Mouse (Mus musculus) right cerebral cortex, postnatal 36 days (tissue): ENCODE measurements around the gene Jsrp1.

ENCODE experiments used
- DNase-seq, 2 experiments: peaks; one replicate each; pipeline ENCODE4 v3.0.0; 2022; ENCODE audit warnings: low spot score in 2 of 2, mixed read lengths in 1 of 2

Gene Jsrp1

DNA sequence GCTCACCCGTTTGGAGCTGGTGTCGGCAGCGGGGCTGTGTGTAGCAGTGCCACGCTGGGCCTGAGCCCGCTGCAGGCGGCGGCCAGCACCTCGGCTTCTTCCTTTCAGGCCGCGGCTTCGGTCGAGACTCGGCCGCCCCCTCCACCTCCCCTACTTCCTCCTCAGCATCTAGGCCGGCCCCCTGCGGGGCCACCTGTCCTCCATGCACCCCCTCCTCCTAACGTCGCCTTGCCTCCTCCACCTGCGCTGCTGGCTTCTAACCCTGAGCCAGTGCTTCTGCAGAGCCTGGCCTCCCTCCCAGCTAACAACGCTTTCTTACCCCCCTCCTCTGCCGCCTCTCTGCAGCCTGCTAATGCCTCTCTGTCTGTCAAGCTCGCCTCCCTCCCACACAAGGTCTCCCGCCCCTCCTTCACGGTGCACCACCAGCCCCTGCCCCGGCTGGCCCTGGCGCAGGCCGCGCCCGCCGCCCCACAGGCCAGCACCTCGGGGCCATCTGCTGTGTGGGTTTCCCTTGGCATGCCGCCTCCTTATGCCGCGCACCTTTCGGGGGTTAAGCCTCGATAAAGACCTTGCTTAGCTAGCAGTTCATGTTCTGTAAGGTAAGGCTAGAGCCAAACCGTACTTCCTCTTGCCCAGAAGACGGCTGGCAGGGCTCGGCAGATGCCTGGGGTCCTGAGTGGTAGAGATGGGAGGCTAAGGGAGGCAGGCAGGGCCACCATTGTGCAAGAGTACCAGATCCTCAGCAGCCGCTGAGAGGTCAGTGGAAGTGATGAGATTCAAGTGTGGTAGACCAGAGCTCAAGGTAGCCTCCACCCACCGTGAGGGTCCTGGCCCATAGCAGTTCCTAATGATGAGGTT, 20.9 kb downstream of the Jsrp1 start:
- DNase-seq, result no peak

DNA sequence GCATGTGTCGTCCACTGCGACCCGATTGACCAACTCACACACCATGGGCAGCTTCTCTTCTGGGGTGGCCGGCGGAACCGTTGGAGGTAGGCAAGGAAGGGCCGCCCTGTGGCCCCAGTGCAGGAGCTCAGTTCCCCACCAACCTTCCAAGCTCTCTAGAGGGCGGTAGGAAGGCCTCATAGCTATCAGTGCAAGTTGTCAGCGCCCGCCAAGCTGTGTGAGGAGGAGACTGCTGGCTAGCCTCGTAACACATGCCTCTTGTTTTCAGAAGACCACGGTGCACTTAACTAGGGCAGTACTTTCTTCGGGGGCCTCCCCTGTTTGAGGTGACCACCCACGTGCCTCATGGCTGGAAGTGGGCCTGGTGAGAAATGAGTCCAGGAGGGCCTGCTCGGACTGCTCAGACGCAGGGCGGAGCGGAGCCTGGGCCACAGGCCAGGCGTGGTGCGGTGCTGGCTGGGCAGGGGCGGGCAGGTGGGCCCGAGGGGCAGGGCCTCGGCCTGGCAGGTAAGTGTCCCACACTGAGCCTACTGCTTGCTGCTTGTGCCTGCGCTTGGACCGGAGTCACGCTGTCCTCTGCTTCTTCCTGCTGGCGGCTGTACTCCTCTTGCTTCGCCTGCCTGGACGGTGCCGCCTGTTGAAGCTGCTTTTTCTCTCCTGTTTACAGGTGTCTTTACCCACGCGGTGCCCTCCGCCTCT, 21.7 kb downstream of the Jsrp1 start:
- DNase-seq, result peak in 1 of 2 experiments; percentile 34

DNA sequence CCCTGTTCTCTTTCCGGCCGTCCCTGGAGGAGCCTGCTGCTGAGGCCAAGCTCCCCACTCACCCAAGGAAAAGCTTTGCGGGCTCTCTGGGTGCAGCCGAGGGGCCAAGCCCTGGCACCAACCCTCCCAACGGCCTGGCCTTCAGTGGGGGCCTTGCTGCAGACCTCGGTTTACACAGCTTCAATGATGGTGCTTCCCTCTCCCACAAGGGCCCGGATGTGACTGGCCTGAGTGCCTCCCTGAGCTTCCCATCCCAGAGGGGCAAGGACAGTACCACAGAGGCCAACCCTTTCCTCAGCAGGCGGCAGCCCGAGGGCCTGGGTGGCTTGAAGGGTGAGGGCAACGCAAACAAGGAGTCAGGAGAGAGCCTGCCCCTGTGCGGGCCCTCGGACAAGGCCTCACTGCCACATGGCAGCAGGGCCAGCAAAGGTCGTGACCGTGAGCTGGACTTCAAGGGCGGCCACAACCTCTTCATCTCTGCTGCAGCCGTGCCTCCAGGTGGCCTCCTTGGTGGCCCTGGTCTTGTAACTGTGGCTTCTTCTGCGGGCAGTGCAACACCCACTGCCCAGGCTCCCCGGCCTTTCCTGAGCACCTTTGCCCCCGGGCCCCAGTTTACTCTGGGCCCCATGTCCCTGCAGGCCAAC, 22.4 kb downstream of the Jsrp1 start:
- DNase-seq, result no peak

DNA sequence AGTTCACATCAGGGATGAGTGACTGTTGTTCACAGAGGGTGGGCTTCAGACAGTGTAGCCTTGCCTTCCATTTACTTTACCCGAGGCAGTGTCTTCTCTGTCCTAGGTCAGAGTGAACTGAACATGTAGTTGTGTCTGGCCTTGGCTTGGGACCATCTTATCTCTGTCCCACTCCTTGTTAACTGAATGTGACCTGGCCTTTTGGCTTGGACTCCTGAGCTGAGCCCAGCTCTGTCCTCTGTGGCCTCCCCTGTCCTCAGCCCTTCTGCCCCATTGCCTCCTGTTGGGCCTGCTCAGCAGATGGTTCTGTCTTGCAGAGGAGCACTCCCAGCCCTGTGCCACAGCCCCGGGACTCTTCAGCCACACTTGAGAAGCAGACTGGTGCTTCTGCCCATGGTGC, 25.8 kb downstream of the Jsrp1 start:
- no peak for DNase-seq

DNA sequence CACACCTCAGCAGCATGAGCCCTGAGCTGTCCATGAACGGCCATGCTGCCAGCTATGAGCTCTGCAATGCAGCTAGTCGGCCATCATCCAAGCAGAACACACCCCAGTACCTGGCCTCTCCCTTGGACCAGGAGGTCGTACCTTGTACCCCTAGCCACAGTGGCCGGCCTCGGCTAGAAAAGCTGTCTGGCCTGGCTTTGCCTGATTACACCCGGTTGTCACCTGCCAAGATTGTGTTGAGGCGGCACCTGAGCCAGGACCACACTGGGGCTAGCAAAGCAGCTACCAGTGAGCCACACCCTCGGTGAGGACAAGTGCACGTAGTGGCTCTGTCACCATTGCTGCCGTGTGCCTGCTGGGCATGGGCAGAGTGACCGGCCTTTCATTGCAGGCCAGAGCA, 27.3 kb downstream of the Jsrp1 start:
- no peak for DNase-seq

DNA sequence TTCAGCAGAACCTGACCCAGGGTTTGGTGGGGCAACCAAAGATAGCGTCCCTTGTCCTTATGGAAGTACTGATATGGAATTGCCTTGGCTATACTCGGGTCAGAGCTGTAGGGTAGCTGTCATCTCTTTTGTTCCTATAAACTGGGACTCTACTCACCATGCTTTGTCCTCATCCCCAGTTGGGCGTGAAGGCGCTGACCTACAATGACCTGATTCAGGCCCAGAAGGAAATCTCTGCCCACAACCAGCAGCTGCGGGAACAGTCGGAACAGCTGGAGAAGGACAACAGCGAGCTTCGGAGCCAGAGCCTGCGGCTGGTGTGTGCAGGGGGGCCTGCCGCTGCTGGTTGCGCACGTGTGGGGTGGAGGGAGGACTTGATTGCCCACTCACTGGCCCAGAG, 28.4 kb downstream of the Jsrp1 start:
- DNase-seq, result no peak

DNA sequence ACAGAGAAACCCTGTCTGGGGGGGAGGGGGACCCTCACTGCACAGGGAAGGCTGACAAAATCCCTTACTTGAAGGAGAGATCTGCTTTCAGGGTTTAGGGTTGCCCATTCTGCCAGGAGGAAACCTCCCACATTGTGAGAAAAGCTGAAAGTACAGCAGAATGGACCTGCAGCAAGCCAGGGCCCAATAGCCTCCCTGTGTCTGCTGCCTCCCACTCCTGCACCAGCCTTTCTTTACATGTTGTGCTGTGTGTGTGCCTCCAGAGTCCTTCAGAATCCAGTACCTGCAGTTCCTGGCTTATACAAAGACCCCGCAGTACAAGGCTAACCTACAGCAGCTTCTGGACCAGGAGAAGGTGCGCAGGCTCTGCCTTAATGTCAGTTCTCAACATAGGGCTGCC, 29.0 kb downstream of the Jsrp1 start:
- DNase-seq, result no peak

DNA sequence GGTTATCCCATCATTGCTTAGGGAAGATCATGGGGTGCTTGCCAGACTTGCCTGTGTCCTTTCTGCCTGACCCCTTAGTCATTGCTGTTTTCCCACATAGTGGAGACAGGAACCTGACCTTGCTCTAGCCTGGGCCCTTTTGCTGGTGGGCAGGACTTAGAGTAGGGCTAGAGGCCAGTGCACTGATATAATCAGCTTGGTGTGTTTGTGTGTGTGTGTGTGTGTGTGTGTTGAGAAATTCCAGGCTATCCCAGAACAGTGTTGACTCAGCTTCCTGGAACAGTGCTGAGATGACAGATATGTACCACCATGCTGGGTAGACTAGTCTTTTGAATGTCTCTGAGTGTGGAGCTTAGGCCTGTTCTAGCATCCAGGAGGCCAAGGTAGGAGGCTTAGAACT, 33.7 kb downstream of the Jsrp1 start:
- no peak for DNase-seq

DNA sequence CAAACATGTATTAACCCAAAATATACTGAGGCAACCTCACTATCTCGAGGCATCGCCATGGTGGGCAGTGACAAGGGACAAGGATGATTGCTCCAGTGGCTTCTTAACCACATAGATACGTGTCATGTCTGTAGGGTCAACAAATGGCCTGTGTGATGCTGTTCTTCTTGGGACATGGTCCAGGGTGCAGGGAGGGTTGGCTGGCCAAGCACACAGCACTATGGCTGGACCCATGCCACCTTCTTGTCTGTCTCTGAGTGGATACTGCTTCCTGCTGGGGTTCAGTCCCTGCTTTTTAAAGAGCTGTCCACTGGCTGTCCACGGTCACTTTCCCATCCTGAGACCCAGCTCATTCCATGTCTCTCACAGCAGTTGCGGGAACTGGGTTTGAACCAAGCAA, 36.2 kb downstream of the Jsrp1 start:
- DNase-seq, result no peak

DNA sequence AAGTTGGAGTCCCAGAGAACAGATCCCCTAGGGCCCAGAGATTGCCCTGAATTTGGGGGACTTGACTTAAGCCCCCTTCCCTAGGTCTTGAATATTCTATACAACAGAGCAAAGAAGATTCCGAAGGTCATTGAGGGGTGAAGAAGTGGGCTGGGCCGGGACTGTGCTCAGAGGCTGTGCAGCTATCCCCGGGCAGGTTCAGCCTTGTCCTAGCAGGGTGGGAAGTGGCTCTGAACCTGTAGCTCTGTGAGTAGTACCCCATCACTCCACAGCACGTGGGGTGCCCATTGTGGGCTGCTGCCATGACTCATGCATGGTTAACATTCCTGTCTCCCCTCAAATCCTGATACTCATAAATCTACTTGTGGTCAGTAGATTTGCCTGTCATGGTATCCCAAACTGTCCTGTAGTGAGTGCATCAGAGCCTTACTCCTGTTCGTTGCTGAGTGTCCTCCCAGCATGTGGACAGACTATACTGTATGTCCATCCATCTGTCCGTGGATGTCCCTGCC, 36.9 kb downstream of the Jsrp1 start:
- no peak for DNase-seq

DNA sequence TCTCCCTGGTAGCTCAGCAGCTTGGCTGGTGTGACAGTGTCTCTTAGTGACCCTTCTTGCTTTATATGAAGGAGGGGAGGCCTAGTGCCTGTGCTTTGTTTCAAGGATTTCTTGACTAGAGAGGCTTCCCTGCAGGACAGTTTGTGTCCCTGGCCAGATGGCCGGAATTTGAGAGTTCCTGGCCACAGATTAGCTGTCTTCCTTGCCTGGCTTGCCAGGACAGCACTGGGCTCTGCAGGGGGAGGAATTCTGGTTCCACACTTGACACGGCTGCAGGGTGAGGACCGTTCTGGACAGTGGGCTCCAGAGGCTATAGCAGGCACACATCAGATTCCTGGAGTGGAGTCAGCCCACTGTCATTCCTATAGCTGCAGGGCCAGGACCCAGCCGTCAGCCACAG, 37.6 kb downstream of the Jsrp1 start:
- no peak for DNase-seq

DNA sequence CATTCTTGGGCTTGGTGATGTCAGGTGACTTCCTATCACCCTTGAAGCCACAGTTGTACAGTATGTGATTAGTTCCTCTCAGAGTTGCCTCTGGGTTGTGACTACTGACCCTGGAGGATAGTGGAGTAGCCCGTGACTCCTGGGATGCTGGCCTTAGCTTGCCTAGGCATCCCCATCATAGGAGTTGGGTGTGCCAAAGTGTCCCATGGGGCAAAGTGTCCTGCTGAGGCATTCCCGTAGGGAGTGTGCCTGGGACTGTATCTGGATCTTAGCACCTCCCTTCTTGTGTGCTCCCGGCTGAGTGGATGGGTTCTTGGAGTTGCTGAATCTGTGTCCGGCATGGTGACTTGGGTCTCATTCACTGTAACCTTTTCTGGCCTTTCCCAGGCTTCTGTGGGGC, 38.3 kb downstream of the Jsrp1 start:
- DNase-seq, result no peak

DNA sequence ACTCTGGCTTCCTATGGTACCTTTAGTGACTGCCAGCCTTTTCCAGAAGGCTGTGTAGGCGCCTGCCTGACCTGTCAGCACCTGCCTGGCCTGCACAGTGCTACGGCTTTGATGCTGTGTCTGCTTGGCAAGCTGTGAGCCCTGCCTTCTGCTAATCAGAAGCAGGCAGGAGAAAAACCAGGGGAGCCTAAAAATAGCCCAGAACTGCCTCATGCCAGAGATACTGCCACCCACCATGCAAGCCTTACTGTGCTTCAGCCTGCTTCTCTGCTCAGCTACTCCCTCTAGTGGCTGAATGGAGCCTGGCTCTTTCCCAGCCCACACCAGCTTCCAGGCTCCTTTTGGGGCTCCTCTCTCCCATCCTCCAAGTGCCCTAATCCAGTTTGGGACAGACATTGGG, 38.7 kb downstream of the Jsrp1 start:
- peak; percentile 85 to 91 for DNase-seq

DNA sequence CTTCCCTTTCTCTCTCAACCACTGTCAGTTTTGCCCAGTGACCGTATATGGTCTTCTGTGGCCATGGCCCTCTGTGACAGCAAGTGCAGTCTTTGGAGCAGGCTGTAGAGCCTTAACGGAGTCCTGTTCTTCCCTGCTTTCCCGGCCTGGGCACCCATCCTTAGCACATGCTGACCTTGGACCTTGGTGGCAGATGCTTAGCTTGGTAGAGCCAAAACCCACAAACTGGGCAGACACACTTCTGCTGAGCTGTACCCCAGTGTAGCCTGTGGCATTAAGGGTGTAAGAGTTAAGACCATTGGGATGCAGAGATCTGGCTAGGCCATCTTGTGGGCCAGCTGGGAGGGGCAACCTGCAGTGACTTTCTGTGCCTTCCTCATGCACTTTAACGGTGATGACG, 39.5 kb downstream of the Jsrp1 start:
- no peak for DNase-seq

DNA sequence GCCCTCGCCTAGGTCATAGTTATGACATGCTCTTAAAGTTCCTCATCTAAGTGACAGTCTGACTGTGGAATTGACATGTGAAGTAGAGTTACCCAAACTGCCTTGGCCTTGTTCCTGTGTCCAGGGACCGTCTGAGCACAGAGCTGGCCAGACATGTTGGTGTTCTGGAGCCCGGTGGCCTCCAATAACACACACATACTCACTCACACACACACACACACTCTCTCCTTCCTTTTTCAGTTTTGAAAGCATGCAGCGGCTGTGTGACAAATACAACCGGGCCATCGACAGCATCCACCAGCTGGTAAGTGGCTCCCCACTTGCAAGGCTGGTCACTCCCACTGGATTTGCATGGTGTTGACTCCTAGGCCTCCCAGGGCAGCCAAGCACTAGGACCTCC, 44.9 kb downstream of the Jsrp1 start:
- DNase-seq, result no peak

DNA sequence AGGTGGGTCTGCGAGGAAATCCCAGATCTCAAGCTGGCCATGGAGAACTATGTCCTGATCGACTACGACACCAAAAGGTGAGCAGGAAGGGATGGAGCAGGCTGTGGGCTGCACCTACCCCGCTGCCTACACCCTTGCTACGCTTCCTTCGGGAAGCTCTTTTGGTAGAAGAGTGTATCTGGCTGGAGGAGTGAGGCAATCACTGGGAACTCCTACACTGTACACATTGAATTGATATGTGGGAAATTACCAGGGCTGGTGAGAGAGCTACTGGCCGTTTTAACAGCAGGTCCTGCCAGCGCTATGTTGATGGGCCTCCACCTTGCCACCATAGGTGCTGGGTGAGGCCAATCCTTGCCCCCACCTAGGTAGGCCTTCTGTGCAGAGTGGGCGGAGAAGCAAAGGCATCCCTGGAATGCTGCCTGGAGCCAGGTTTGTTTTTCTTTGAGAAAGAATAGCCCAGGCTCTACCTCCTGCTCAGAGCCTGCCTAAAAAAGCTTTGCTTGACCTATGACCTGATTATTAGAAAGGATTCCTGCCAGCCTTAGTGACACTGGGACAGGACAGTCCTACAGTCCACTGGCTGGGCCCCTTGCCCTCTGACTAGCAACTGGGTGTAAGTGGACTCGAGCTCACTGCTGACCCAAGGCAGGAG, 47.0 kb downstream of the Jsrp1 start:
- no peak for DNase-seq

DNA sequence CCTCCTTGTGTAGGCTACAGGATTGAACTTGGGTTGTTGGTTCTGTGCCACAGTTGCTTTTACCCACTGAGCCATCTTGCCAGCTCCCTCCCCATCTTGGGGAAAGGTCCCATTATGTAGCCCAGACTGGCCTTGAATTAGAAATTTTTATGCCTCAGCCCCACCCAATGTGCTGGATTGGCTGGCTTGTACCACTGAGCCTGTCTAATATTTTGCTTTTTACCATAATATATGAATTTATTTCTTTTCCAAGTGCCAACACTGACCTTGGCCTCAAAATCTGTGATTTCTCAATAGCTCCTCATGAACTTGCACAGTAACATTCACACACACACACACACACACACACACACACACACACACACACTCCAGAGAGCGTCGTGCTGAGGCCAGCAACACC, 47.6 kb downstream of the Jsrp1 start:
- DNase-seq, result no peak

DNA sequence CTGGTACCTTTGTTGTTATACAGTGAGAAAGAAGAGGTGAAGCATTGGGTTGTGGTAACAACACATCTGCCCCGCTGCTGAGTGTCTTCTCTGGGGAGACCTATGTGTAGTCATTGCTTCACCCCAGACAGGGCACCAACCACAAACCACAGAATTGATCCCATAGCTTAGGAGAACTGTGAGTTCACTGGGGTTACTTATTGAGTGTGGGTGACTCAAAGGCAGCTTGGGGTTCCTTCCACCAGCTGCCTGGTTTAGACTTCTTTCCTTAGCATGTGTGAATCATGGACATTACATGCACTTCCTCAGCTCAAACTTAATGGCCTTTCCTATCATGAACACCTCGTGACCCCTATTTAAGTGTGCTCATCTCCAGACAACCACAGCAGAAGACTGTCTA, 49.8 kb downstream of the Jsrp1 start:
- DNase-seq, result no peak

DNA sequence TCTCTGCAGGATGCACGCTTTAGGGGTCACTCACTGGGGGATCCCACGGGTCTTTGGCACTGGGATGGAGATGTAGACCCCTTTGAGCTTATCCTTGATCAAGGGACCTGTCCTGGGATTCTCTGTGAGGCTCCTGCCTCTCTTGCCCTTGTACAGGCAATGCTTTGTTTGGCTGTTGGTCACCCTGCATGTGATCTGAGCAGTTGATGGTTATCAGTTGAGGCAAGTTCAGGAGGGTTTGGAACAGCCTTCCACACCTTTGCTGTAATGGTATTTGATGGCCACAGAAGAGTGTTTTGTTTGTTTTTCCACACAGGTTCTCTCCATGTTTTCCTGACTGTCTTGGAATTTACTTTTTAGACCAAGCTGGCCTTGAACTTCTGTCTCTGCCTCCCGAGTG, 51.5 kb downstream of the Jsrp1 start:
- no peak for DNase-seq

DNA sequence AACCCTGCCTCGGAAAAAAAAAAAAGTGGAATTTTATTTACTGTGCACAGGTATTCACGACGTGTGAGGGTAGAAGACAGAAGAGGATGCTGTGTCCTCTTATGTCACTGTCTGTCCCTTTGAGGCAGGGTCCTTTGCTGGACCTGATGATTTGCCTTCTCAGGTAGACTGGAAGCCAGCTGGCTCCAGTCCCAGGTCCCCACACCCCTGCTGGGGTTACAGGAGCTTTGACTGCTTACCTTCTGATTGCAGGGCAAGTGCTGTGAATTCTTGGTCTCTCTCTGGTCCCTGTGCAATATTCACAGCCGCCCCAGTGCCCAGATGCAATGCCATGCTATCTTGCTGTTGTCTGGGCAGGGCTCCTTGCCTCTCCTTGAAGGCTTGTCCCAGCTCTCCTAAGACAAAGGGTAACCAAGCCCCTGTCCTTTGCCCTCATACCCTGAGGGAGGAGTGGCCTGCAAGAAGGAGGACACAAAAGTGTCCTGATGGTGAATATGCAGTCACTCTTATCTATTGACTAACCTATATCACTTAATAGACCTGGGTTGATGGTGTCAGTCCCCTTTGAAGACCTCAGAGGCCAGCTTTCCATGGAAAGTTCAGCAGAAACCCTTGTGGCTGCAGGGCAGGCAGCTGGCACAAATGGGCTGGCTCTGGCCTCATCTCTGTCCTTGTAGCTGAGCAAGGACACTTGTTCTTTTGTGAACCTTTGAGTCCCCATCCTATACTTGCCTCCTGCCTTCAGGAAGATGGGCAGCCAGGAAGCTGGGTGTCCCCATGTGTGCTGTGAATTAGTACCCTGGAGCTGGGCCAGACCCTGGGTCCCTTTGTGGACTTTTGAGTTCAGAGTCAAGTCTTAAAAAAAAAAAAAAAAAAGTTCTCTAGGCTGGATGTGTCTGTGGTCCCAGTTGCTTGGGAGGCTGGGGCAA, 52.4 kb downstream of the Jsrp1 start:
- no peak for DNase-seq

DNA sequence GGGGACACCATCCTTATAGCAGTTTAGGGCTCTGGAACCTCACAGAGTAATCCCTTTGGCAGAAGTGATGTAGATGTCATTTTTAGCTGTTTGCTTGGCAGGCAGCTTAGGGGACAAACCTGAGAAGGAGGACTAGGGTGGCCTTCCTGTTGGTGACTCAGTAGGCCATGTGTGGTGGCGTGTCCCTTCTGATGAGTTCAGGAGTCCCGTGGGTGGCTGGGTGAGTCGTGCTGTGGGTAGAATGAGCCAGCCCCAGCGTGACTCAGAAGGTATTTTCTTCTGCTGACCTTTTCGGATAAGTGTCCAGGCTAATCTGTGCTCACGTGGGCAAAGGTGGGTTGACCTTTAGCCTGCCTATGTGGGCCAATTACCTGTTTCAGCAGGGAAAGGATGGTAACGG, 54.6 kb downstream of the Jsrp1 start:
- DNase-seq, result no peak
